Mouse (Mus musculus) telencephalon, adult 2 months (tissue): Measurements from ENCODE around the gene Ccl1.

Experiments used
- DNase-seq: peaks from one replicate; pipeline ENCODE4 v3.0.0-alpha.2; 2011; ENCODE audit warnings: low read depth, low spot score

Ccl1 gene

GRCm38 (mm10) chr11:82206960-82207488 lies 98.5 kb downstream of the Ccl1 start:
- no peak for DNase-seq

DNA sequence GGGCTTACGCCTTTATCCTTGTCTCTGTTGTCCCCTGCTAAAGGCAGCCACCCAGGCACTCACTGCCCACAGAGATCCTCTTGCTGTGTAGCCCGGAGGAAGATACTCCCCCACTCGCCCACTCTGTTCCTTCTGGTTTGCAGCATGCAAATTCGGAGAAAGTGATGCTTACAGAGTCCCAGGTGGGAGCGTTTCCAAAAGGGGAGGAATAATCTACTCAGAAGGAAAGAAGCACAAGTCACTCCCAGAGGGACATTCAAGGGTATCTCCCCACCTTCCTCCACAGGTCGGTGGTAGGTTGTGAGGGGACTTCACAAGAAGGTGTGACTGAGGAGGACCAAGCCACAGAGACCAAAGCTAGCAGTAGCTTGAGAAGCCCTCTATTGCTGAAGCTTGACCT lies 100.3 kb downstream of the Ccl1 start:
- DNase-seq, result no peak

DNA sequence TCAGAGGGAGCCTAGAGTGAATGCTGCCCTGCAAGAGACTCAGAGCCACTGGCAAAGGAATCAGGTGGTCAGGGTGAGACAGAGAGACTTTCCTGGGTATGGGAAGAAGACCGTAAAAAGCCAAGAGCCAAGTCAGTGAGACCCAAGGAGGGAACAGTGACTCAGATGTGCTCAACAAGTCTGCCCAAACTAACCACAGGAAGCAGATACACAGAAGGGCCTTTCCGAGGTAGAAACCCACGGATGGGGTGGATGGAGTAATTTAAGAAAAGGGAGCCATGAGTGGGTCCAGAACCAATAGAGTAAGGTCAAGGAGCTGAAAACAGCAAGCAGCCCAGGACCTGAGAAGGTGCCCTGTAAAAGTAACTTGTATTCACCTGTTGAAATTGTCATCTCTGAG lies 101.8 kb downstream of the Ccl1 start:
- no peak for DNase-seq

DNA sequence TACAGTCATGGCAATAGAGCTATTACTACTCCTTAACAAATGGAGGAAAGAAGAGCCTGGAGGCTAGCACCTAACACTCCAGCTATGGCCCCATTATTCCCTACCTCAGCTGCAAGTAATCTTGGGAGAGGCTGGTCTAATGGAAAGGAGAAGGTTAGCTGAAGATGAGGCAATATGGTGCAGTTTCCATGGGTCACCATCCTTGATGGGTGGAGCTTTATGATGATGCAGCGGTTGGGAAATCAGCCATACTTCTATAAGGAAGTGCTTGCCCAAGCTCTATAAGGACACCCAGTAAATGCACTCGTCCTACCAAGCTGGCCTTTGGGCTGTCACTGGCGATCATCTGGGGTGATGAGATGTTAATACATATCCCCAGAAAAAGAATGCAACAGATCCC lies 107.7 kb downstream of the Ccl1 start:
- no peak for DNase-seq

DNA sequence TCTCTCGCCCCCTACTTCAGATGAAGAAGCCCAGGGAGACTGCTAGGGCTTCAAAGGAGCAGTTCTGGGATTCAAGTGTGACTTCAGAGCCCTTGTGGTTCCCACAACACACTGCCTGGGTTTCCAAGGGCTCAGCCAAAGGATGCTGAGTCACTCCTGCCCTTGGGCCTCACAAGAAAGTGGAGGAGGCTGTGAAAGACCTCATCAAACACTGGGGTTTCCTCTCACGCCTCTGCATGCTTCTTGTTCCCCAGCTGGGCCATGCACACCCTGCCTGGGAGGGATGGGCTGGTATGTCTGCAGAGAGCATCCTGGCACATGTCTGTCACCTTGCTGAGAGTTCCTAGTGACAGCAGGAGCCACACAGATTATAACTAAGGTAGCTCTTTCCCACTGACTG lies 110.5 kb downstream of the Ccl1 start:
- no peak for DNase-seq

GRCm38 (mm10) chr11:82193826-82194225 lies 111.7 kb downstream of the Ccl1 start:
- DNase-seq, result no peak

GRCm38 (mm10) chr11:82189782-82190563 lies 115.5 kb downstream of the Ccl1 start:
- no peak for DNase-seq

- no peak for DNase-seq
These were observed 119.8 kb downstream of the Ccl1 start for GRCm38 (mm10) chr11:82185684-82186083.

DNA sequence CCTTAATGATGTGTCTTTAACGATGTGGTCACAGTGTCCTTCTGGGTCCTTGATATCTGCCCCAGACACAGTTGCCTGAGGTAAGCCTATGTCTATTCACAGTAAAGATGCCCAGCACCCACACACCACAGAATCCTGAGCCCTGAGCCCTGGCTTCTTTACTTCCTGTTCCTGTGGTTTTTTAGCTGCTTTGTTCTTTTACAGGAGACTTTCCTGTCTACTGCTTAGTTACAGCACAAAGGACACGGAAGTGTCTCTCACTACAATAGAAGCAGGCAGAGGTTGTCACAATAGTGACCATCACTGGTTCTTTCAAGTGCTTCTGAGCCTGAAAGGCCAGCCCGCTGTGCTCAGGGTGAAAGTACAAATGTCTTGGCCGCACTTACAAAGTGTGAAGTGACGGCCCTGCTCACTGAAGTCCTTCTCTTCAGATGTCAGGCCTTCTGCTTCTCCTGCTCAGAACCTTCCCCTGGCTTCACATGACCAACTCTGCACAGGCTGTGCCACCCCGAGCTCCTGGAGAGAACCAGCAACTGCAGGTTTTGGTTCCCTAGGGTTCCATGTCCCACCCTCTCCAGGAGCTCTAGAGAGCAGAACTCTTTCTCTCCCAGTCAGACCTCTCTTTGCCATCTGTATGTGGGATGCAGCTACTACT lies 122.1 kb downstream of the Ccl1 start:
- no peak for DNase-seq

DNA sequence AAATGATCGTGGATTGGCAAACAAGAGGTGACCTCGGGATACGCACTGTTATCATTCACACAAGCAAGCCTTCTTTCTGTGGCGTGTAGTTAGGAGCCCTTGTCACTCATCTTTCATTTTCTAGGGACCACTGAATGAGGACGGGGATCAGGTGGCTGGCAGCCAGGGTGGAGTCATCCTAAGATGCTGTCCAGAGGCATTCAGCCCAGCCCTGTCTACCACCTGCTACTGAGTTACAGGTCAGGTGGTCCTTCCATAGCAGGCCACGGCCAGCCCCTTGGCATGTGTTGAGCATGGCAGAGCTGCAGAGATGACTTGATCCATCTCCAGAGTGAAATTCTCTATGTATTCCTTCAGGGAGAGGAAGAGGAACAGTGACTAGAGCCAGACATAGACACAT lies 123.1 kb downstream of the Ccl1 start:
- no peak for DNase-seq

- no peak for DNase-seq
These were observed 124.2 kb downstream of the Ccl1 start for GRCm38 (mm10) chr11:82181331-82181730.

DNA sequence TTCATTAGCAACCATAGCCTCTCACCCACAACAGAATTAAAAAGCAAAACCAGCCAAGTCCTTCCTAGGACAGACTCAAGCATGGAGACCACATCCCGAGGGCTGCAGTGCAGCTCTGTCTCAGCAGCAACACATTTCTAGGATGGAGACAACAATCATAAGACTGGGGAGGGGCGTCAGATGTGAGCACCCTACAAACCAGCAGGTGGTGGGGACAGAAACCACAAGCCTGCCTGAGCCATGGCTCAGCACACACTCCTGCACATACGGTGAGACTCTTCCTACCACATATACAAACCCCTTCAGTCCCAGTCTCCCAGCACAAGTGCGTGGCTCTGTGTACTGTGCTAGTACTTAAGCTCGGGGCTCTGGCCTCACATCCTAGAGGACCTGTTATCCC lies 127.3 kb downstream of the Ccl1 start:
- DNase-seq, result no peak

- DNase-seq, result no peak
These were observed 127.8 kb downstream of the Ccl1 start for GRCm38 (mm10) chr11:82177711-82178110.

DNA sequence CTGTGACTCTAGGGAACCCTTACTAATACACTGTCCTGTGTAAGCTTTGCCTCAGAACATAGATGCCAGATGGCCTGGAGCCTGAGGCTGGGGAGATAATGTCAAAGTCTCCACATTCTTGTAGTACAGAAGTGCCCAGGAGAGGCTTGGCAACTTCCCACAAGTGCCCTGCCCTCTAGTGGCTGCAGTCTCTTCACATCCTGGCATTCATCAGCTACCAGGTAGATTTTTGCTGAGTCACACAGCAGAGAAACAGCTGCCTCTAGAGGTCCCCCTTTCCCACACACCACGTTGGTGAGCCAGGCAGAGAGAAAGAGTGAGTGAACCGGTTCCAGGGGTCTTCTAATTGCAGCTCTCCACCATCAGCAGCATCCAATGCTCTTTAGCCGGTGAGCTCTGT lies 130.7 kb downstream of the Ccl1 start:
- no peak for DNase-seq

- DNase-seq, result no peak
These were observed 132.0 kb downstream of the Ccl1 start for GRCm38 (mm10) chr11:82173491-82173890.

DNA sequence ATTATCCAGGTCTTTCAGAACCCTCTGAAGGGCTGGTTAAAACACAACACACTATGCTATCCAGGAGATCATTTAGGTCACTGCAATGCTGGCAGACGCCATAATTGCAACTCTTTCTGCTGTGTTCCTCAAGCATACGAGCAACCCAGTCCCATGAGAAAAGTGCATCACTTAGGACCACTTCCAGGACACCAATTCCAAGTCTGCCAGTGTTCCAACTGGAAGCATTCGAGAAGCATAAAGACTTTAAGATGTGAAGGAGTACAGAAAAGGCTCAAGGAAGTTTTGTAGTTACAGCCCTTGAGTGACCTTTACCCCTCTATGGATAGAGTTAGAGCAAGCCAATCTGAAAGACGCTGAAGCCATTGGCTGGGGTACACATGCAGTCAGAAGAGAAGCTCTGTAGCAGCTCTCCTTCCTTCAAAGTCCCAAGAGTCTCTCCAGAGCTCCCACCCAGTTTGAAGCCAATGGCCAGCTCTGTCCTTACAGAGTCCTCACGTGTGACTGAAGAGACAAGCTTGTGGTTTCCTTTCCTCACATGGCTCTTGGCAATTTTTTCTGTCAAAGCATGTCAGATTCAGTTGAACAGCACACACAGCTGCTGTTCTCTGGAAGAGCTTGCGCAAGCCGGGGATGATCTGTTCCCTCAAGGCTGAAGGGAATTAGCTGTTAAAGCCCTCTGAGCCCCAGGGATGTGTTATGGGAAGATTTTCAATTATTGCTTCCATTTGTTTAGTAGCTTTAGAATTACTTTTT lies 134.0 kb downstream of the Ccl1 start:
- DNase-seq, result no peak

DNA sequence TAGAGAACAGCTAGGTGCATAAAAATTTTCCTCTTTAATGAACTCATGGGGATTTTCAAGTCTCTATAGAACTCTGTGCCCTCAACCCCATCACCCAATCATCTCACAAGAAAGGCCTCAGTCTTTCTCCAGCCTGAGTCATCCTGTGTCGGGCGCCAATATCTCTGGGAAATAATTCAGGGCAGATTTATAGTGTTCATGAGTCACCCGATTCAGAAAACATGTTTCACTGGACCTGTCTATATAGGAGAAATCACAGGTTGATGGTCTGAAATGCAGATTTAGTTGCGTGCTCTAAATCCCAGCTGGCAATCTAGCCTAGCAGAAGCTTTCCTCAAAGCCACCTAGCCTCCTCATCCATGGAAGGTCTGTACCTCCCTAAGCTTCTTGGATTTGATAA lies 136.0 kb downstream of the Ccl1 start:
- no peak for DNase-seq

GRCm38 (mm10) chr11:82168308-82168707 lies 137.2 kb downstream of the Ccl1 start:
- no peak for DNase-seq

DNA sequence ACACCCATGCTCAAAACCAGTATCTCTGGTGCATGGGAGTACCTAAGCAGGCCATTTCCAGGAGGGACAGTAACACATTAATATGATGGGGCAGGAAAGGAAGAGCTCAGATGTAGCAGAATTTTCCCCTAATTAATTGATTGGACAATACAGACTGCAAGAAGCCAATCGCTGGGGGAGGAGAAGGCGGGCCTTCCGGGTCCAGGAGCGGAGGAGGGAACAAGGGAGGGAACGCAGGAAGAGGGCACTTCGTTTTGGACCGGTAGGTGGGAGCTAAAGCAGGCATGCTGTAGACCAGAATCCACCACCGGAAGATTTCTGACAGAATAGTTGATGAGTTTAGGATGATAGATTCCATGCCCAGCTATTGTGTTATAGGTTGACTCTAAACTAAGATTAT lies 142.2 kb downstream of the Ccl1 start:
- DNase-seq, result no peak

DNA sequence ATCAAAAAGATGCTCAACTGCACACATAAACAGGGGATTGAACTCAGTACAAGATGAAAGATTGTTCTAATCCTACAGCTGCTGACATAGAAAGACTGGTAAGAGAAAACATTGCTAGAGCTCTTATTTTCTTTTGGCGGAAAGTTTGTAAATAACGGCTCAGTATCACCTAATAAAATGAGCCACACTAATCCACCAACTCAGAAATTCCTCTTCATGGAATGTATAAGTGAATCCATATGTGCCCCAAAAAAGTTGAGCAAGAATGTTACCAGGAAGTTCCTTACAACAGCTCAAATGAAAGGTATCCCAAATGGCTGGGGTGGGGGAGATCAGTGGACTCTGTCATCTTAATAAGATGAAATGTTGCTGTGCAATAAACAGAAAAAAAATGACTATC lies 146.4 kb downstream of the Ccl1 start:
- no peak for DNase-seq

GRCm38 (mm10) chr11:82139492-82140094 lies 165.9 kb downstream of the Ccl1 start:
- DNase-seq, result no peak

DNA sequence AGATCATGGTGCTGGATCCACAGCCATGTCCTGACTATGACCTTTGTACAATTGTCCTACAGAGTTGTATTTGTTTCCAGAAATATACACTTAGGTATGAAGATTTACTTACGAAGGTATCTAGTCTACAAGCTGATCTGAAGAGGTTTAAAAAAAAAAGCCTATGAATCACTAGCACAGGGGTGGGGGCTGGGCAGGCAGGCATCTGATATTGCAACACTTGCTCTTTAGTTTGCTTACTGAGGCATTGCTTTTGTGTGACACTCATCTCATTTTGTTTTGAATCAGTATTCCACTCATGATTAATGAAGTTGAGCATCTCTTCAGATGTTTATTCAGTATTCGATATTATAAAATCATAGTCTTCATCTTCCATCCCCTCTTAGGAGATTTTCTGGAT lies 169.3 kb downstream of the Ccl1 start:
- no peak for DNase-seq
